Mouse (Mus musculus) T-helper 1 cell (primary cell): ENCODE measurements around the gene Zfp644.

Experiments
- in situ Hi-C: fragments of 300-600 bp; cut with MboI, MseI; formaldehyde crosslinking; loops from one replicate; pipeline ENCODE4 v1.15.1; 2025; ENCODE audit warnings: high pct_unique_total_duplicates

Zfp644 gene

DNA sequence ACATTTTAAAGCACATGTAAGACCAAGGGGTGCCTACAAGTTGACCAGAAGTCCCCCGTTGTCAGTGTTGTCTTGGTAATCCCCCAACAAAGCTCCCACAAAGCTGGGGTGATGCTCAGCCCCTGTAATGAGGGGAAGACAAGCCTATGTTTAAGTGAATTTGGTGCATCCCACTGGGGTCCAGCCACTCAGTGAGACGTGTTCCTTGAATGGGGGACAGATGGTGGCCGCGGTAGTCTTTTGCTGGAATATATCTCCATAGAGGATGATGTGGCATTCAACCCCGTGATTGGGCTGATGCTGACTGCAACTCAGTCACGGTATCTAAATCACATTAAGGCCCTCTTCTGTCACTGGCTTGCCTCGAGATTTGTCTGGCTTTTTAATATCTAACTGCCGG is 97.6 kb downstream of the Zfp644 start:
- in situ Hi-C loops, result no loop called here

DNA sequence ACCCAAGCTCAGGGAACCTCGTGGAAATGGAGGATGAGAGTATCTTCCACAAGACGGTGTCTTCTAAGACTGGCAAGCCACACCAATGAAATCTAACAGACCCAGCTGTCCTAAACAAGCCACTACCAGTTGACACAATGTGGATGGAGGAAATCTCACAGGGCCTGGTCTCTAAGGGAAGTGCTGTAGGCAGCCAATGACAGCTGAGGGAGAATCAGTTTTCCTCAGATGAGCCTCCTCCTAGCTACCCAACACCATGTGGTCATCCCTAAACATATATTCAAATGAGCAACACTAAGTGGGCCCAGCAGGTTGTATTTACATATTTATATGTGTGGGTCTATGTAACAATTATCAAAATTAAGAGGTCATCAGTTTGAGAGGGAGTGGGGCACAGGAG is 99.6 kb downstream of the Zfp644 start:
- in situ Hi-C loops, result no loop called here

DNA sequence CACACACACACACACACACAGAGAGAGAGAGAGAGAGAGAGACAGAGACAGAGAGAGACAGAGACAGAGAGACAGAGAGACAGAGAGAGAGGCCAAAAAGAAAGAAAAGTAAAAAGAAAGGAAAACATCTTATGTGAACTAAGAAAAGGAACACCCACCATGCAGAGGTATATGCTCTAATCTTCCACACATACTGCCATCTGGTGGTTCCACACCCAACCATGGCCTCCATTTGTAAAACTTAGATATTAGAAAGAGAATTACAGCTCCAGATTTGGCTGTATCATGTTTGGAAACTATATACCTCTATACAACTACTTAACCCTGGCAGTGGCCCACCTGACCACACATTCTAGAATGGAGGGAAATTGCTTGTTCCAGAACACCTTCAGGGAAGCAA is 102.7 kb downstream of the Zfp644 start:
- in situ Hi-C loops, result no loop called here

DNA sequence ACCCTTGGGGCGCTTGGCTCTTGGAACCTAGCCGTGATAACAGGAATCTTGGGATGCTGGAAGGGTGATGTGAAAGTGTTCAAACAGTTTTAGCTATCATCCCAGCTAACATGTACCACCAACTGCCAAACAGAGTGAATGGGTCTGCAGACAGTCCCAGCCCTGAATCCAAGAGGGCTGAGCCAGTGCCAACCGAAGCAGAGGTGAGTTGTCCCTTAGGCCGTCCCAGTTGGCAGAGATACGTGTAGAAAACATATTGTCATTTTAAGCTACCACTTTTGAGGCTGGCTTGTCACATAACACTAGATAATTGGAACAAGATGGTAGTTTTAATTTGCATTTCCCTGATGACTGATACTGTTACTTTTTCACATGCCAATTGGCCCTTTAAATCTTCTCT is 106.4 kb downstream of the Zfp644 start:
- in situ Hi-C loops, result no loop called here

DNA sequence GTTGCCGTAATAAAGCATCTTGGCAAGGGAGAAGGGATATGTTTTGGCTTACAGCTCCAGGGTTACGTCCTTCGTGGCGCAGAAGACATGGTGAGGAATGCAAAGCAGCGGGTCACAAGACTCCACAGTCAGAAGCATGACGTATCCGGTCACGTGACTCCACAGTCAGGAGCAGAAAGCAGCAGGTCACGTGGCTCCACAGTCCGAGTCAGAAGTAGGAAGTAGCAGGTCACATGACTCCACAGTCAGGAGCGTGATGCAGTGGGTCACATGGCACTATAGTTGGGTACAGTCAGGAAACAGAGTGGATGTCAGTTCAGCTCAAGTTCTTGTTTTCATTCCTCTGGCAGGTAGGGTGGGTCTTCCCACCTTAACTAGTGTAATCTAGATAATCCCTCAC is 107.4 kb downstream of the Zfp644 start:
- in situ Hi-C loops, result no loop called here

DNA sequence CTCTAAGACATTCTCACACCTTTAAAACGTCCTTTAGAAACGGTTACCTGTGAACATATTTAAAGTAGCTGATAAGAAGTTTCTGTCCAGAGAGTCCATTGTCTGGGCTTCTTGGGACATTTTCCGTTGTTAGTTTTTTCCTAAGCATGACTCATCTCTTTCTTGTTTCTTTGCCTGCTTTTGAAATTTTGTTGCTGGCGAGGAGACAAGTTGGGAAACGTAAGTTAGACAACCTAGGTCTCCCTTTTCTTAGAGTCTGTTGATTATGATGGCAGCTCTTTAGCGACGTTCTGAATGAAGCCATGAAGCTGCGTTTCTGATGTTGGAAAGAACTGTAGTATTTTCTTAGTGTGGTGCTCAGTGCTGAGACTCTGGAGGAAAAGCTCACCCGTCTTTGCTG is 108.1 kb downstream of the Zfp644 start:
- in situ Hi-C loops, result no loop called here

DNA sequence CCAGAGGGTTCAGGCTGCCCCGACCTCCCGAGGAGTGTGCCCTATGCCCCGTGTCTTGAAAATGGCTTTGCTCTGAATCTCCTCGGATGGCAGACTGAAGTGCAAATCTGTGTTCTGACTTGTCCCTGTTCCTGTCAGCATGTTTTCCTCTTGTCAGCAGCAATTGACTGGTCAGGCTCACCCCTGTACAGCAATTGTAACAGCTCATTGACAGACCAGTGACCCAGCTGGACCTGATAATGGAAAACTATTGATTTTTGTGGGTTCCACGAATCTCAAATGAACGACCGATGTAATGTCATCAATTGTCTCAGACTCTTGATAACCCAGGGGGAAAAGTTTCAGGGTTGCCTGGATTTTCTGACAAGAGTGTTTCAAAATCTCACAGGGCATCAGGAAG is 116.1 kb downstream of the Zfp644 start:
- in situ Hi-C loops, result no loop called here

DNA sequence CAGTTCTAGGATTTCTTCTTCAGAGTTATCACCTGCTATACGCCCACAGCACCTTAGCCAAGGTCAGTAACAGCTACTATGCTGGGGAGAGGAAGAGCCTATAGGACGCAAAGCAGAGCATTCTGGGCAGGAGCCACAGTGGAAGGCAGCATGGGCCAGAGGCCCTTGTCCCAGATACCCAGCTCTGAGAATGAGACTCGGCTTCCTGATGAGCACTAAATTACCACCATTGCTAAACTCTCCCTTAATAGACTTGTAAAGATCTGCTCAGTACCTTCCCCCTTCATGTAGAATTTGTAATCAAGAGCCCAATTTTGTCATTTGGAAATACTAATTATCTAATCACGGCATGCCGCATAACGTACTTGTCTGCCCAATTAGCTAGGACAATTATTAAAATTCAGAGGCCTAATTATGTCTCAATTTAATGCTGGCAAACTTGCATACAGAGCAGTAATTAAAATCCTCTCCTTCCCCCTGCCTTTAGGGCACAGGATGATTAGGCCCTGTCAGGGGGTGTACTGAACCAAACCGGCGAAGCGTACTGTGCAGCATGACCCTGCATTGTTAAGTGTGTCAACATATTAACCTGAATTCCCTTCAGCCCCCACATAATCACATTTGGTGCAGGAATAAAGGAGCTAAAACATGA is 119.7 kb downstream of the Zfp644 start:
- in situ Hi-C loops, result loop anchor here (10.0 kb wide), 1 partner anchor 773 kb away; no protein-coding TSS in a partner anchor

DNA sequence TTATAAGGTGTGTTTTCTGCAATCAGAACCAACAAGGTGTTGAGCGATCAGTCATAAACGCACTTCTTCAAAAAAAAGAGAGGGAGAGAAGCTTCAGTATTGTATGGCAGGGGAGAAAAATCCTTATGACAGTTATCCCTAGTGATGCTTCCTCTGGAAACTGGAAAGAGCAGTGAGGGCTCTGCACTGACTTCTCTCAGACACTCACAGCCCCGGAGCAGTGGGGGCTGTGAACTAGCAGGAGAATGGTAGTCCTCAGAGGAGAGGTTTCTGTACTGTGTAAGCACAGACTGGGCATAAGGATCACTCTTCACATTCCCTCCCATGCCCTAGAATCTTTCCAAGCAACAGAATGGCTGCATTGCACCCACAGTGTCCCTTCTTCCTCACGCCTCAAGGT is 122.0 kb downstream of the Zfp644 start:
- in situ Hi-C loops, result loop anchor here (10.0 kb wide), 1 partner anchor 770 kb away; no protein-coding TSS in a partner anchor

DNA sequence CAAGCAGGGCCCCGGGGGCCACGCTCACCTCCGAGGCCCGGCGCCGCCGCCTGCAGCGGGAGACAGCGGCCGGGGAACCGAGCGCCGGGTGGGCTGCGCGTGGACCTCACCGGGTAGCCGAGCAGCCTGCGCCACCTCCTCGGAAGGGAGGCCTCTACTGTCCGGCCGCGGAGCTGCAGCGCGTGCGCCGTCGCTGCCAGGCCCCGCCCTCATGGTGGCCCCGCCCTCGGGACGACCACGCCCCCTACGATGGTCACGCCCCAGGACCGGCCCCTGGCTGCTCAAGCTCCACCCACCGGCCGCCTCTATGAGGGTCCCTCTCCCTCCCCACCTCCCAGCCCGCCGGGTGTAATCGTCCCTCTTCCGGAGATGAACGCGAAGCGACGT is 122.5 kb downstream of the Zfp644 start:
- in situ Hi-C loops, result loop anchor here (10.0 kb wide), 1 partner anchor 770 kb away; no protein-coding TSS in a partner anchor

DNA sequence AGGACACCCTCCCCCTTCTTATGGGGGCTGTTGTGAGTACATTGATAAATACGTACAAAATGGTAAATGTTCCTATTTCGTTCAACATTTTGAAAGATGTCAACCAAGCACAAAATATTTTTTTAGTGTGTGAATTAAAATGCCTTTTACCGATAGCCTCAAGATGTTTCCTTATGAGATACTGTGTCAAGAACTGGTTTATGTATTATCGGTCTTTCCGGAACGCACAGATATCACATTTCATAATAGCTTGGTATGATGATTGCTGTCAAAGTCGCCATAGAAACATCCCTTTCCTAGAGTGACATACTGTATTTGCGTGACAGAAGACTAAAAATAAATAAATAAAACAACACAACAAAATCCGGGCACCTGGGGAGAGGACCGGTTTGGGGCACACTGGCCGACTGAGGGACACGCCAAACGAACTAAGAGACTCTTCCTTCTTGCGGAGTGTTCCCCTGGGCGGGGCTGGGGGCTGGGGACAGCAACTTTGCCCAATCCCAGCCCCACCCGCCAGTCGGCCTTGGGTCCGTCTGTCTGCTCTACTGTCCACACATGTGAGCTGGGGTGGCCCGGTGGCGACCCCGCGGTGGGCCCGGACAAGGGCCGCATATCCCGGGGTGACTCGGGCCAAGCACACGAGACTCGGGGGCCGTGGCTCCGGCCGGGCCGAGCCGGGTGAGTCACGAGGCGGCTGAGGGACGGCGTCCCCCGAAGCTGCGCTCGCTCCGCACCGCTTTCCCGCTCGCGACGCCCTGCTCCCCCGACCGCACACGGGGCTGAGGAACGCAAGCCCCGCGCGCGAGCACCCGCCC is 123.1 kb downstream of the Zfp644 start:
- in situ Hi-C loops, result loop anchor here (10.0 kb wide), 1 partner anchor 769 kb away; no protein-coding TSS in a partner anchor
